Mouse (Mus musculus) layer of hippocampus, postnatal 25 days (tissue): ENCODE results near the gene Gar1. TPM values are rescaled to one million over a fixed set of nuclear protein-coding genes. Genes with fewer than 3 reads are reported as not detected.
A peak's percentile ranks its signal among the peaks of the same experiment; 100 is the strongest.

ENCODE experiments used
- DNase-seq, 2 experiments: peaks; one replicate each; pipeline ENCODE4 v3.0.0; 2022; ENCODE audit warnings: mixed read lengths in 2 of 2, low spot score in 1 of 2; ENCODE audit errors: extremely low spot score in 1 of 2
- total RNA-seq, 2 experiments: library from RNA; stranded (reverse); gene quantifications; 2 replicates each; pipeline ENCODE4 v1.2.3; 2021

The Gar1 gene
- 10 to 100 TPM; 43.3 to 49.6 TPM for total RNA-seq

- DNase-seq = peak; percentile 91 to 92
Measured at GRCm38 (mm10) chr3:129831035-129831568, at the start of gene Gar1. Gar1 (minus strand) TSS chr3:129831396.

DNA sequence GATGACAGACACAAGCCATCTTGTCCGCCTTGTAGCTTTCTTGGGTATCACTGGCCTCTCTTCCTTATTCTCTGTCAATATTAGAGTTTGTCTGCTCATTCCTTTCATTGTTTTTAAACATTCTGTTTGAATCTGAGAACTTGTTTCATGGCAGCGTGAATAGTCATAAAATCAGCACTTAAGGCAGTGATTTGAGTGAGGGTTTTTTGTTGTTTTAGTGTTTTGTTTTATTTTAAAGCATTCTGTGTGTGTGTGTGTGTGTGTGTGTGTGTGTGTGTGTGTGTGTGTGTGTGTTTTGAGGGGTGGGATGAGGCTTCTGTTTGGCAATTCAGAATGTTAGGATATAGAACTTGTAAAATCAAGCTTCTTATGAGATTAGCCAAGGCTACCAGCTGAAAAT lies 48.7 kb upstream of the Gar1 start:
- no peak for DNase-seq

DNA sequence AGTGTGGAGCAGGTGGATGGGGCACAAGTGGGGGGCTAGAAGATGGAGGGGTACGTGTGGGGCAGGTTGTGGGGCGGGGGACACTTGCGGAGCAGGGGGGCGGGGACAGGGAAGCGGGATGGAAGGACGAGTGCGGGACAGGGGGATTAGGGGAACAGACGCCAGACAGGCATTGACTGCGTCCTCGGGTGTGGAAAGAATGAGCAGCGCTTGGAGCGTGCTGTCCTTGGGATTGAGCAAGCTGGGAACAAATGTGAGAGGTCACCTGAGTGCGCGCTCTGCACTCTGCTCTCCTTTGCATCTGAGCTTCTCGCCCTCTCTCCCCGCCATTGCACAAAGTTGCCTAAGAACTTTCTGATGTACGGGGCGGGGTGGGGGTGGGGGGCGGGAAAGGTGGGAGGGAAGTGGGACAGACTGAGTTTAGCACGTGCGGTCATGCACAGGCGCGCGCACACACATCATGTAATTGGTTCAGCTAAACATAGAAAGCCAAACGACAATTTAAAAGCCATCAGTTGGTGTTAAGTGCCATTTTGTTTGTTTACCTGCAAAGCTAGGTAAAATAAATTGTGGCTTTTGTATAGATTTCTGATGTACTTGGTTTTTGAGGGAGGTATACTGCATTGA lies 48.0 kb upstream of the Gar1 start:
- peak in 1 of 2 experiments; percentile 6 for DNase-seq

GRCm38 (mm10) chr3:129878405-129879021 lies 47.3 kb upstream of the Gar1 start, which contains the start of gene Pla2g12a:
Pla2g12a (plus strand) TSS chr3:129878606.
- peak; percentile 89 to 90 for DNase-seq

- no peak for DNase-seq
Measured at GRCm38 (mm10) chr3:129877327-129877726, 46.1 kb upstream of the Gar1 start.

DNA sequence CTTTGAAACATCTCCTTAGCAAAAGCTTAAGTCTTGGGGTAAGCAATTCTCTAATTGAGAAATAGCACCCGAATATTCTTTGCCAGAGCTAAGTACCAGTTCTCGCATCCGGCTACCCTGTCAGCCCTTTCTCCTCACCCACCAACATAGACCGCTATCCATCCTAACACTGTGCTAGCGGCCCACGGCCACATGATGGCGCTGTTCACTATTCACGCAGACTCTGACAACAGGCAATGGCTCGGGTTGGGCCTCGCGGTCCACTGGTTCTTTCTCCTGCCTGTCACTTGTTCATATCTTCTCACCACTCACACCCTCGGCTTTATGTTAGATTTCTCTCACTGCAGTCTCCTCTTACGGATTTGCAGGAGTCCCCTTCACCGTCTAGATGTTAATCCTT lies 32.5 kb upstream of the Gar1 start:
- DNase-seq = peak in 1 of 2 experiments; percentile 53

- DNase-seq = no peak
Measured at GRCm38 (mm10) chr3:129862592-129862991, 31.4 kb upstream of the Gar1 start.

DNA sequence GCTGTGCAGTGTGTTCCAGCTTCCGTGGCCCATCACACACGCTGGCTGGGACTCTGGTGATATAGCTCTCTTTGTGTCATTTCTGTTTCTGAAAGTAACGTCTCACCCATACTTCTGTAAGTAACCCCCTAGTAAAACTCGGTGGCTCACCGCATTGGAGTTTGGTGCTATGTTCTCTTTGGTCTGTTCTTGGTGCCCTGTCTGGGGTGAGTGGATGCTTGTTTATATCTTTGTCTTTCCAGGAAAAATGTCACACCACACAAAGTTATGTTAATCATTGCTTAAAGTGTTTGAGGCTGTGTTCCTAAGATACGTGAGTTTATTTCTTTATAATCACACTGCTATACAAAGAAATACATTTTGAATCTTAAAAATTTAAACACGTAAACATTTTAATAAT lies 15.7 kb upstream of the Gar1 start:
- no peak for DNase-seq

- no peak for DNase-seq
Measured at GRCm38 (mm10) chr3:129845868-129846267, 14.7 kb upstream of the Gar1 start.

- DNase-seq = no peak
Measured at GRCm38 (mm10) chr3:129838017-129838416, 6.8 kb upstream of the Gar1 start.

DNA sequence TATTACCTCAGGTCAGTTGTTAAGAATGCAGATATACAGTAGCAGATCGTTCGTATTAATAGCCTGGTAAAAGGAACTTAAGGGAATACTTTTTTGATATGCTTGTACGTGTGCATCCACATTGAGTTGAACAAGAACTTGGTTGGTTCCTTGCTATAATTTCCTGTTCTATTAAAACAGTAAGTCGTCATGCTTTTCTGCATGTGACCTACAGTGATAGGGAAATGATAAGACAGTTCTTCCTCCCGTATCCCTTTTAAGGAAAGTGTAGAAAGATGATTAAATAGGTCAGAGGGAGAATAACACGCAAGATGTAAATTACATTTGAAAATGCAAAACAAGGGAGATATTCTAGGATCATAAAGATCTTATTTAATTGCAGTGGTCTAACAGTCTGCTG lies 5.8 kb upstream of the Gar1 start:
- no peak for DNase-seq

- no peak for DNase-seq
Measured at GRCm38 (mm10) chr3:129836051-129836697, 5.0 kb upstream of the Gar1 start.

DNA sequence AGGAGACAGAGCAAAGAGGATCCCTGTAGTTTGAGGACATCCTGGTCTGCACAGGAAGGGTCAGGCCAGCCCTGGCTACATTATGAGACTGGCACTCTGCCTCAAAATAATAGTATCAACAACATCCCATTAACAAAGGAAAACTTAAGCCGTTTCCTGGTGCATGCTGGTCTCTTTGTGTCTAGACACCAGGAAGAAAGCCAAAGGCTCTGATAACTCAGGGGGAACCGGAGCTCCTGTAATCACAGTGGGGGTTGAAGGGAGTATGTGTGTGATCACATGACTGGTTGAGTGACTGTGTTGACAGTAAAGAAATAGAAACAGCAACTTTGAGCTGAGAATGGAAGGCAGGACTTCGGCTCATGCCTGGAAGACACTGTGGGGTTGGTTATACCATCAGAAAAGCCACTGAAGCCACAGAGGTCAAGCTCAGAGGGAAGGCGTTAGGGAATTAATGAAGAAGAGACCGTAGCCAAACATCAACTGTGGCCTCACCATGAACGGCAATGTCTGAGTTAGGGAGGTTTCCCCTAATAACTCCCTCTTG lies 4.3 kb upstream of the Gar1 start, which contains the start of gene Cfi:
Cfi (plus strand) TSS at position 497 of the 547 bp plus-strand sequence.
- no peak for DNase-seq

- peak in 1 of 2 experiments; percentile 7 for DNase-seq
Measured at GRCm38 (mm10) chr3:129830626-129831025, 570 bp downstream of the Gar1 start.

GRCm38 (mm10) chr3:129827691-129828090 lies 3.5 kb downstream of the Gar1 start:
- DNase-seq = no peak

DNA sequence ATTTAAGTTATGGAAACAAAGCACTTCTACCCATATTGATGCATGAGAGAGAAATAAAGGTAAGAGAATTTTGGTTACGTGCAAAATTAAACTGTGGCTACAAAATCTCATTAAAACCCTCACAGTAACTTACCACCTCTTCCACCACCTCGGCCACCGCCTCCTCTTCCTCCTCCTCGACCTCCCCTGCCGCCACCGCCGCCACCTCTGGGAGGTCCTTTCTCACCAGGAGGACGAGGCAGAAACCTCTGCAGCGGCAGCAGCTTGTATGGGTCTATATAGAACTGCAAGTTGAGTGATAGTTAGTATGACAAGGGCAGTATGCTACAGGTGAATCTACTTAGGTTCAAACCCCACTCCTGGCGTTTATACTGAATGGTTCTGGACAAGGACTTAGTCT lies 4.5 kb downstream of the Gar1 start:
- no peak for DNase-seq

GRCm38 (mm10) chr3:129824891-129825290 lies 6.3 kb downstream of the Gar1 start:
- DNase-seq = no peak

DNA sequence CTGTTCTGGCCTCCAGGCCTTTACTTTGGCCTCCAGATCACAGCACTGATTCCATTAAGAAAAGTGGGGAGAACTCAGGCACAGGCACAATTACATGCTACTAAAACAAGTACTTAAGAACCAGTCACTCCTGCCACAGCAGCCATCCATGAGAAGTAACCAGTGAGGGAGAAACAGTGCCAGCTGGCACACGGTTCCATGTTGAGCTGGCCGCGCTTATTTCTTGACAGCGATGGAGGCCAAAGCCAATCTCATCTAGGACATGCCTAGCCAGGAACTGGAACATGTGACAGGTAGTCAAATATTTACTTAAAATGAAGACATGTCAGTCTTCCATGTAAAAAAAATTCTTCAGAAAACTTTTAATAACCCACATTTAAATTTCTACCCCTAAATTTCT lies 7.0 kb downstream of the Gar1 start:
- DNase-seq = no peak

GRCm38 (mm10) chr3:129823293-129823692 lies 7.9 kb downstream of the Gar1 start:
- DNase-seq = no peak

GRCm38 (mm10) chr3:129822206-129822775 lies 8.9 kb downstream of the Gar1 start, which contains the start of gene Rrh:
Rrh (minus strand) TSS chr3:129822587.
- no peak for DNase-seq

DNA sequence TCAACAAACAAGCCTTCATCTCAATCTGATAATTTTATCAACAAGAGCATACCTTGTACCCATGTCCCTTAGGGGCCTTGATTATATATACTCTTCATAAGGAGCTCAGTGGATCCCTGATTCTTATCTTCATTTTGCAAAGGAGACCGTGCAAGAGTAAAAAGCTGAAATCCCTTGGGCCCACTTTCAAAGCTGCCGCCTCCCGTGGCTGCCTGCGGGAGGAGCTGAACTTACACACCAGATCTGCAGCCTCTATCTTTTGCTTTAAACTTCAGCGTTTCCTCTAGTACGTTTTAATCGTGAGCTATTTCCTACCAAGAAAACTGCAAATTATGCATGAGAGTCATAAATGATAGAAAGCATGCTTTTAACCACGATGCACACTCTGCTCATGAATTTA lies 9.5 kb downstream of the Gar1 start:
- no peak for DNase-seq
